Mouse (Mus musculus) c-Kit-positive CD71-negative TER-119-negative erythroid progenitor cells, embryonic 14.5 days (primary cell): ENCODE measurements around the gene Kank1.
"Not testable (repeated sequence)": the region's sequence is repeated elsewhere in the genome, so short reads cannot be mapped to it uniquely, and the experiment has no call there.

ENCODE experiments used
- DNase-seq: peaks from one replicate; pipeline ENCODE4 v3.0.0-alpha.2; 2013; ENCODE audit warnings: low read depth

The Kank1 gene

DNA sequence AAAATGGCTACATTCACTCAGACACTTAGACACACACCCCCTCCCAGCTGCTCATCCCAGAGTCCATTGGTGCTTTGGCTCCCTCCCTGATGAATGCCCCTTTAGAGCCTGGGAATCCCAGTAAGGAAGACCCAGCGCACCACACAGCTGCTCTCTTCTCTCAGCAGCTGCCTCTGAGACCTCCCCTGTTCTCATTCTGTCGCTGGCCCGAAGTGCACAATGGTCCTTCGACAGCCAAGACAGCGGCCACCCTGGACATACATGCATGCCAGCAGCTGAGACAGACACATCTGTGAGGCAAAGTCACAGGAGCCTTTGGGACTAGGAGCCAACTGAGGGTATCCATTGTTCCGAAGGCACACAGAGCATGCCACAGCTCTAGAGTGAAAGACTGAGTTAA is 203.0 kb downstream of the Kank1 start:
- no peak for DNase-seq

DNA sequence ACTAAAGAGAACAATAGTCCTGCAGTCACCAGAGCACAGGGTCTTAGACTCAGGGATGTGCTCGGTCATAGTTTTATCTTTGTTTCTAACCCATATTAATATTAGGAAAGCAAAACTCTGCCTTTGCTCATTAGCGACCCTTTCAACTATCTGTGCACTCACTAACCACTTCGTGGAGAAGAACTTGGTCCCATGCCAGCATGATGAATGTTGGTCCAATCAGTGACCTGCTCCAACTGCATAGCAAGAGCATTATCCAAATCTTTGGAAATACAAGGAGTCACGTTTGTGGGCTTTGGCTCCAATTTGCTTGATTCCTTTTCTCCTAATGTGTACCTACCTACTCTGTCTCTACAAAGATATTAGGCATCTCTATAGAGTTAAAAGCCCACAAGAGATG is 204.0 kb downstream of the Kank1 start:
- DNase-seq: no peak

DNA sequence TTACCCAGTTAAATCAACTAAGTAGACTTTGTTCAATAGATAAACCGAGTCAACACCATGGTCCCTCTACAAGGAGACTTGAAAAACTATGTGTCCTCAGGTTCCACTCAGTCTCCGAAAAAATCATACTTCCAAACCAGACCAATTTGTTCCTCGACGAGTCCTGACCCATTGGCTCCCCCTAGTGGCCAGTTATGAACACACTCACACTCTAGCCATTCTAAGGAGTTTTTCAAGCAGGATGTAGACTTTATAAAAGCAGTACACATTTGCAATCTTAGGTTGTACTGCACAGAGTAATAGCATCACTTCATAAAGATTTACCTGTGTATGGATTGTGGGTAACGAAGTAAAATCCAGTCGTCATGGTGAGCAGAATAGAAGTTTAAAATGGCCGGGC is 208.3 kb downstream of the Kank1 start:
- DNase-seq: peak; percentile 50

DNA sequence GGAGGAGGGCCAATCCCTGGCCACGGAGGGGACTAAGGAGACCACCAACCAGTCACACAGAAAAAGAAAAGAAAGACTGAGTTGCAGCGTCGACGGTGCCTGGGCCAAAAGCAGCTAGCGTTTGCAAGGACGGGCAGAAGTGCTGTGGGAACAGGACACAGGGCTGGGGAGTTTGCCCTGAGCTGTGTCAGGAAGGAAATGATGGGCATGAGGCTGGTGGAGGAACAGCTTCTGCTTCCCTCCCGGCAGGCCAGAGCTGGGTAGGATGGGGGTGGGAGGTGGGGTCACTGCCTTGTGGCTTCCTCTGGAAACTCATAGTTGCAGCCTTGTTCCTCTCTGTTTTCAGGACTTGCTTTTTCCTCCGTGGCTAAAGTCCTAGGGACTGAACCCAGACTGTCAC is 209.1 kb downstream of the Kank1 start:
- peak; percentile 13 for DNase-seq

DNA sequence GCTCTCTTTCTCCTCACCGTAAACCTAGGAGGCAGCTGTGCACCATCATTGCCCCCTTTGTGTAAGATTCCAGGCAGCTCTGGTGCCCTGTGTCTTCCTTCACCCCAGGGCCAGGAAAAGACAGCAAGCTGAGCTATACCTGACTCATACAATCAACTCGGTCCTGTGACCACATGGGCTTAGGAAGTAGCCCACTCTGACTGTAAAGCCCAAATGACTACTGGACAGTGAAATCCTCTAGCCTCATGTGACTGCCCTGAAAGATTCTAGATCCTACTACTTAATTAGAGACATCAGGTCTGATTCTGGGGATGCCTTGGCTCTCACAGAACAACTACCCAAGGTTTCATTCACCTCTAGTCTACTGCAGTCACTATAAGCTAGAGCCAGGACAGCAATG is 209.9 kb downstream of the Kank1 start:
- DNase-seq: no peak

DNA sequence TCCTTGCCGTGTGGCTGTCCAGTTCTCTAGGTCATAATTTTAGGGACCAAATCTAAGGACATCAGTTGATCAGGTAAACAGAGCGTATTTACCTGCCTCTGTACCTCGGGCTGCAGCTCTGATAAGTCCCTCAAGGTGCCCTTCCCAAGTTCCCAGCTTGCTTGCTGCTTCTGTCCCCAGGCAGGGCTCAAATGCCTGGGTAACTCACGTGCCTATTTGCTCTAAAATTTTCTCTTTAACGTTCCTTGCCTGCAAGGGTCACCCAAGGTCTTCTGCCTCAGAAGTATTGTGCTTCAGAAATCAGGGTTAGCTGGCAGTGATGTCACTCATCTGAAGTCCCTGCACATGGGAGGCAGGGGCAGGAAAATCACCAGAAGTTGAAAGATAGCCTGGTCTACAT is 210.6 kb downstream of the Kank1 start:
- DNase-seq: no peak

DNA sequence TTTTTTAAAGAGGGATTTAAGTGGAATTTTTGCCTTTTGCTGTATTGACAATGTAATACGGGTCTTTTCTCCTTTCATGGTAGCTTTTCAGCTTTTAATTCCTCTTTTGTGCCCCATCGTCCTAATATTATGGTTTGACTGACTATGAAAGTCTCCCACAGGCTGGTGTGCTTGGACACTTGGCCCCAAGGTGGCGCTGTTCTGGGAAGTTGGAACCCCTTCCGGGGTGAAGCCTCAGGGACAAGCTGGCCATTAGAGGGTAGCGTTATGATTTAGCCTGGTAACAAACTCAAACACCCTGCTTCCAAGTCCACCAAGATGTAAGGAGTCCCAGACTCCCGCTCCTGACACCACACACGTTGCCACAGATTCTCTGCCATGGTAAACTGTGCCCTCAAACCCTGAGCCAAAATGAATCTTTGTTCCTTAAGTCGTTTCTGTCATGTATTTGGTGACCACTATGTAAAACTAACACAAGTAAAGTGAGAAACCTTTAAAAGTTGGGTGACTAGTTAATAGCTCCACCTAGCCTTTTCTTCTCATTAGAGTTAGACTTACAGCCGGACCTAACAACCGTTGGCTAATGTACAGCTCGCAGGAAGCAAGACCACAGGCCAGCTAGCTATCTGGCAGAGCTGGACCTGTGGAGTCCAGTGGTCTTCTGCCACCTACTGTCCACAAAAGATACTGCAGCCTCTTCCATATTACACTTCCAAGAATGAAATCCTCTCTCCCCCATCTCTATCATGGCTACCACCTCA is 214.3 kb downstream of the Kank1 start:
- peak; percentile 19 for DNase-seq

DNA sequence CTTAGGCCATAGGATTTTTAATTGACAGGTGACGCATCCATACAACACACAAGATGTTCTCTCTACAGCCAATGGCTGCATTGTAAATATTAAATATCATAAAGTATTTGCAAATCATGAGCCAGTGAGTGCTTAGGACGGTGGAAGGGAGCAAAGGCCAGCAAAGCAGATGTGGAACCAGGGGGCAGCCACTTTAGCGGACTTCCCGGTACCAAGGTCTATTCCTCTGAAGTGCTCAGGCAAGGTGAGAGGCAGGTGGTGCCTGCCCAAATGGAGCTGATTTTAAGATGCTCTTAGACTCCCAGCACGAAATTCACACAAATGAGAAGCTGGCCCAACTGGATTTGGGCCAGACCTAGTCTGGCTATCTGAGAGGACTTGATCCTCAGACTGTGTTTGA is 216.4 kb downstream of the Kank1 start:
- DNase-seq: no peak

DNA sequence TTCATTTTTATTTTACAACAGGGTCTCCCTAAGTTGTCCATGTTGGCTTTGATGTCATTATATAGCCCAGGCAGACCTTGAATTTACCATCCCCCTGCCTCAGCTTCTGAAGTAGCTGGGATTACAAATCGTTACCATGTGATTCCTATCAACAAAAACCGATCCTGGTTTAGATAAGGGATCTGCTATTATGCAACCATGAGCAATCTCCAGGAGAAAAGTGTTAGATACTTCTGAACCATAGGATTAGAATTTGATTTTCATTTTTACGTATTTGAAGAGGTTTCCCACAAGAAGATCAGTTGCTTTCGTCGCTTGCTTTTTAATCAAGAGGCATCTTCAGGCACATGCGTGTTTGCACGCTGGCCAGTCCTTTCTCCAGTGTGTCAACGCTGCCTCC is 224.0 kb downstream of the Kank1 start:
- no peak for DNase-seq

DNA sequence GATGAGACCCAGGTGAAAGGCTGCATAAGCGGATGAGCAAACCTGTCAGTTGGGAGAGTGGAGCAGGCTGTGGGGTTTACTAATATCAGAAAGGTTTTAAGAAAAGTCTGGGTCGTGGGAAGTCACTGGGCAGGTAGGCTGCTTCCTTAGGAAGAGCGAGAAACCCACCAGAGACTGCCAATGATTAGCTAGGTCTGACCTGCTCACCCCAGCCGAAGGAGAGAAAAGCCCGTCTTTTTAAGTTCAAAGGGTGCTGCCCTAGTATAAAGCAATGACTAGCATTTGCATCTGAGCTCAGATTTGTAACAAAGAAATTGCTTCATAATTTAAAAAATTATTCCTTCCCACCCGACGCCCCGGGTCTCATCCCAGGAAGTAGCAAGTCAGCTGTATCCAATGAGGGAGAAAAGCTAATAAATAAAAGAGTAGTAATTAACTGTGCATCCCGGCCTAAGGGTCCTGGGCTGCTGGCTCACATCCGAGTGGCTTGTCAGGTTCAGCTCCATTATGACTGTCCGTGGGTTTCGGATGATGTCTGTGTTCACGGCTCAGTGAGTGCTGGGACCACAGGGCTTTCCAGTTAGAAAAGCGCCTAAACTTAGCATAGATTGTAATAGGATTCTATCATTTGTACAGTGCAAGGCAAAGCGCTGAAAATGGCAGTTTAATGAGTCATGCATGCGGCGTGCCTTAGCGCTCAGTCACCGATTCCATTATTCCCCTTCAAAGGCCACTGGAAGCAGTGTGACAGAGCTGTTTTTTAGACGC is 225.0 kb downstream of the Kank1 start:
- no peak for DNase-seq

DNA sequence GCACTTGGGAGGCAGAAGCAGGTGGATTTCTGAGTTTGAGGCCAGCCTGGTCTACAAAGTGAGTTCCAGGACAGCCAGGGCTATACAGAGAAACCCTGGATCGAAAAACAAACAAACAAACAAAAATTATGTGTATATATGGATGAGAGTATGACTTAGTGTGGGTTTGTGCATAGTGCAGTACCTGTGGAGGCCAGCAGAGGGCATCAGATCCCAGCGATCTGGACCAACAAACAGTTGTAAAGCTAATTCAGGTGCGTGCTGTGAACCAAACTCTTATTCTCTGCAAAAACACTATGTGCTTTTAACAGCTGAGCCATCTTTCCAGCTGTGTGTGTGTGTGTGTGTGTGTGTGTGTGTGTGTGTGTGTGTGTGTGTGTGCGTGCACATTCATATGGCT is 239.0 kb downstream of the Kank1 start:
- DNase-seq: not testable (repeated sequence)

DNA sequence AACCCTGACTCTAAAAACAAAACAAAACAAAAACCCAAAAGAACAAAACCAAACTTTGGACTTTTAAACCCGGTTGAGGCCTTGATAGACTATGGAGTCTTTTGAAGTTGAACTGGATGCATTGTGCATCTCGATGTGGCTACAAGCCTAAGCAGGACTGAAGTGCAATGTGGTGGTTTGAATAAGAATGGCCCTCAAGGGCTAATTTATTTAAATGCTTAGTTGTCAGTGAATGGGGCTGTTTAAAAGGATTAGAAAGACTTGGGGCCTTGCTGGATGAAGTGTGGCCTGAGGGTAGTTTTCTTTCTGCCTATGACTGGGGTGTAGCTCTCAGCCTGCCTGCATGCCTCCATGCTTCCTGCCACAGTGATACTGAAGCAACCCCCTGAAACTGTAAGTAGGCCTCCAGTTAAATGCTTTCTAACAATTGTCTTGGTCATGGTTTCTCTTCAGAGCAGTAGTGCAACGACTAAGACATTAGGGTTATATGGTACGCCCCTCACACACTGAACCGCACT is 242.4 kb downstream of the Kank1 start:
- no peak for DNase-seq

DNA sequence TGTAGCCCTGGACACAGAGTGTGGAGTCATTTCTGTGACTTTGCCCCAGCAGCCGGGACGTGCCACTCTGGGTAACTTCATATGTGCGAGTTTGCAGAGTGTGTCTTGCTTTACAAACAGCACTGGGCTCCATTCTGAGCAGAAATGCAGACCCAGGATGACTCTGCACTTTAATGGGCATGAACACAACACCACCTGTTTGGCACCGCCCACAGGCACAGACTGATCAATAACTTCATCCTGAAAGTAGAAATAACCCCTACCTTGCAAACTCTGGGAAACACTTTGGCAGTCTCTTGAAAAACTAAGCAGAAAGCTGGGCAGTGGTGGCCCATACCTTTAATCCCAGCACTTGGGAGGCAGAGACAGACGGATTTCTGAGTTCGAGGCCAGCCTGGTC is 244.0 kb downstream of the Kank1 start:
- no peak for DNase-seq
